Mouse (Mus musculus): ENCODE measurements around the gene Dqx1. TPM values are rescaled to one million over a fixed set of nuclear protein-coding genes. Genes with fewer than 3 reads are reported as not detected.

The Dqx1 gene
- polyA plus RNA-seq, 1 experiment from 2014 or later, result 5.4 TPM

GRCm38 (mm10) chr6:83020836-83021593 is 36.6 kb upstream of the Dqx1 start:
- ATAC-seq, result no peak
- H3K9me3 ChIP-seq (replicated peaks), result no peaks in the 10 kb centered on the region
- 0 out of 2 replicates have a peak, but pooled peaks cover 2% of the 10 kb centered on the region for H3K36me3 ChIP-seq
- H3K4me1 ChIP-seq, result peaks cover 90% of the 10 kb centered on the region
- no peak overlapping the region; the same call in 1 of the 2 replicates for H3K4me2 ChIP-seq
- no peak overlapping the region for H3K4me3 ChIP-seq
- 72% methylated on average over 4 of the region's 4 CpGs for WGBS (ENCODE audit: insufficient replicate concordance)
- 0 out of 2 replicates have a peak overlapping the region, but pooled peaks have one; percentile 27 for H3K9ac ChIP-seq
- H3K27ac ChIP-seq, result peak overlapping the region; percentile 82
- no peaks in the 10 kb centered on the region for H3K27me3 ChIP-seq (replicated peaks)

GRCm38 (mm10) chr6:83023008-83023407 is 34.6 kb upstream of the Dqx1 start:
- Histone ChIP-seq H3K9me3 (replicated peaks) (no peaks in the 10 kb centered on the region), H3K36me3 (0 out of 2 replicates have a peak, but pooled peaks cover 2% of the 10 kb centered on the region), H3K27ac (peak overlapping the region; percentile 82), H3K27me3 (replicated peaks) (no peaks in the 10 kb centered on the region), H3K4me1 (peaks cover 82% of the 10 kb centered on the region), H3K4me3 (no peak overlapping the region), H3K4me2 (peak overlapping the region; percentile 33), H3K9ac (peak overlapping the region; percentile 38; the same call in 1 of the 2 replicates)
- ATAC-seq, result peak; percentile 83
- 58% methylated on average over 9 of the region's 9 CpGs for WGBS (ENCODE audit: insufficient replicate concordance)

GRCm38 (mm10) chr6:83023786-83024185 is 33.9 kb upstream of the Dqx1 start:
- Histone ChIP-seq H3K27ac (peak overlapping the region; percentile 82), H3K4me1 (peaks cover 82% of the 10 kb centered on the region), H3K4me2 (no peak overlapping the region), H3K4me3 (no peak overlapping the region), H3K27me3 (replicated peaks) (no peaks in the 10 kb centered on the region), H3K36me3 (no peaks in the 10 kb centered on the region), H3K9me3 (replicated peaks) (no peaks in the 10 kb centered on the region), H3K9ac (peak overlapping the region; percentile 33; the same call in 1 of the 2 replicates)
- ATAC-seq, result no peak
- 92% methylated on average over 2 of the region's 2 CpGs for WGBS (ENCODE audit: insufficient replicate concordance)

DNA sequence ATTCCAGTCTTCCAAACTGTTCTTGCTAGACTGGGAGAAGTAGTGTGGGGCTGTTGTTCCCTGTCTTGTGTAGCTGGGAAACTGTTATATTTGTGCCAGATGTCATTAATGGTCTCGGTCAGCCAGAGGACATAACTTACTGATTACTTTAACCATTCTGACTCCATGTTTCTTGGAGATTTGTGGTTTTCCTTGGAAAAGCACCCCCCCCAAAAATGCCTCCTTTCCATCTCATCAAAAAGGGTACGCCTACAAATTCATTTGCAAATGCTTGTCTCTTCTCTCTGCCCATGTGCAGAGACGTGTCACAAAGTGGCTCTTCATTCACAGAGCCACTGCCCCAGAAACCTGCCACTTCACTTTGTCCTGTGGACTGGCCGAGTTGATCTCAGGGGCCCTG is 33.2 kb upstream of the Dqx1 start:
- peak overlapping the region; percentile 82 for H3K27ac ChIP-seq
- H3K4me3 ChIP-seq, result no peak overlapping the region
- 44% methylated on average over 4 of the region's 4 CpGs for WGBS (ENCODE audit: insufficient replicate concordance)
- H3K9me3 ChIP-seq (replicated peaks), result no peaks in the 10 kb centered on the region
- peaks cover 1% of the 10 kb centered on the region; the same call in 1 of the 2 replicates for H3K36me3 ChIP-seq
- H3K4me2 ChIP-seq, result no peak overlapping the region
- no peak for ATAC-seq
- H3K9ac ChIP-seq, result no peak overlapping the region; the same call in 1 of the 2 replicates
- no peaks in the 10 kb centered on the region for H3K27me3 ChIP-seq (replicated peaks)
- H3K4me1 ChIP-seq, result peaks cover 80% of the 10 kb centered on the region

DNA sequence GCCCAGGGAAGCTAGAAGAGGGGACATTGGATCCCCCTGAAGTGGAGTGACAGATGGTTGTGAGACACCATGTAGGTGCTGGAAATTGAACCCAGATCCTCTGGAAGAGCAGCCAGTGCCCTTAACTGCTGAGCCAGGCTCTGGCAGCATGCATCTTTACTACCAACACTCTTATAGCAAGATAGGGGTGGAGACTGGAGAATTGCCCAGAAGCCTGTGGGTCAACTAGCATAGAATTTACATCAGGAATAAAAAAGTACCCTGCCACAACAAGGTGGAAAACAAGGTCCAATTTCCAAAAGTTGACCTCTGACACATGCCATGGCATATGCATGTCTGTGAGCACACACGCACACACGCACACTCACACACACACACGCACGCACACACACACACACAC is 32.4 kb upstream of the Dqx1 start:
- Histone ChIP-seq H3K27me3 (replicated peaks) (0 out of 2 replicates have a peak, but pooled peaks cover under 1% of the 10 kb centered on the region), H3K9me3 (replicated peaks) (no peaks in the 10 kb centered on the region), H3K27ac (peak overlapping the region; percentile 82), H3K36me3 (peaks cover 8% of the 10 kb centered on the region), H3K4me2 (no peak overlapping the region), H3K4me1 (peaks cover 77% of the 10 kb centered on the region), H3K9ac (no peak overlapping the region), H3K4me3 (no peak overlapping the region)
- ATAC-seq, result no peak
- 96% methylated on average over 4 of the region's 4 CpGs for WGBS (ENCODE audit: insufficient replicate concordance)

DNA sequence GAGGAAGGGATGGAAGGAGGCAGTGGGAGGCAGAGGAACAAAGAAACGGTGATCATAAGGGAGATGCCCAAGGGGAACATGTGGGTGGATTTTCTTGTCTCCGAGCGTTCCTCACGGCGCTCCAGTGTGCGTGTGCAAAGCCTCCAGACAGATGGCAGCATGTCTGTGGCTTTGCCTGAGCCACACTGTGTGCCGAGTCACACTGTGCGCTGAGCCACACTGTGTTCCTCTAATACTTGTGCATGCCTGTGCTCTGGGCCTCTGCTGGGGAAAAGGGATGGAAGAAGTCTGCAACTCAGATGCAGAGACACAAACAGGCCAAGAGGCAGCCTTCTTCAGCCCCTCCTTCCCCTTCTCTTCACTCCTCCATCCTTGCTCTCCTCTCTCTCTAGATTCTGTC is 30.4 kb upstream of the Dqx1 start:
- Histone ChIP-seq H3K4me1 (peaks cover 77% of the 10 kb centered on the region), H3K4me2 (no peak overlapping the region), H3K9ac (peak overlapping the region; percentile 12; the same call in 1 of the 2 replicates), H3K4me3 (no peak overlapping the region), H3K9me3 (replicated peaks) (no peaks in the 10 kb centered on the region), H3K36me3 (peaks cover 28% of the 10 kb centered on the region), H3K27ac (peak overlapping the region; percentile 50; the same call in 1 of the 2 replicates), H3K27me3 (replicated peaks) (peaks cover 19% of the 10 kb centered on the region; the same call in 1 of the 2 replicates)
- ATAC-seq, result no peak
- 68% methylated on average over 8 of the region's 8 CpGs for WGBS (ENCODE audit: insufficient replicate concordance)

DNA sequence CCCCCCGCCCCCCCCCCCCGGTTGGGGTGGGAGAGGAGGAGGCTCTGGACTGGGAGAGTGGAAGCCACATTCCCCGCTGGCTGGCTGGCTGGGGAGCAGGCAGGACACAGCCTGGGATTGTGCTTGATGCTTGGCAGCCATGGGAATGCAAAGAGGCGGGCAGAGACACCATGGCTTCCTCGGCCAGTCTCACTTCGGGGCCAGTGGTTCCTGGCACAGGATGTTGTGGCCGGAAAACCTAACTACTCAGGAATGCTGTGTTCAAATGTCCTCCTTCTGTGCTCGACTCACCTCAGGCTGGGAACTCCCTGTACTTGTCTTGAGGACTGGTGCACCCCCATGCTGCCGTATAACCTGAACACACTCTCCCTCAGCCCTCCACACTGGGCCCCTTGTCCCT is 29.9 kb upstream of the Dqx1 start:
- WGBS (ENCODE audit: insufficient replicate concordance), result 42% methylated on average over 8 of the region's 9 CpGs
- ATAC-seq, result no peak
- Histone ChIP-seq H3K9me3 (replicated peaks) (no peaks in the 10 kb centered on the region), H3K9ac (peak overlapping the region; percentile 12; the same call in 1 of the 2 replicates), H3K27me3 (replicated peaks) (peaks cover 19% of the 10 kb centered on the region; the same call in 1 of the 2 replicates), H3K4me2 (no peak overlapping the region), H3K27ac (peak overlapping the region; percentile 50; the same call in 1 of the 2 replicates), H3K36me3 (peaks cover 28% of the 10 kb centered on the region), H3K4me3 (no peak overlapping the region), H3K4me1 (peaks cover 76% of the 10 kb centered on the region)

DNA sequence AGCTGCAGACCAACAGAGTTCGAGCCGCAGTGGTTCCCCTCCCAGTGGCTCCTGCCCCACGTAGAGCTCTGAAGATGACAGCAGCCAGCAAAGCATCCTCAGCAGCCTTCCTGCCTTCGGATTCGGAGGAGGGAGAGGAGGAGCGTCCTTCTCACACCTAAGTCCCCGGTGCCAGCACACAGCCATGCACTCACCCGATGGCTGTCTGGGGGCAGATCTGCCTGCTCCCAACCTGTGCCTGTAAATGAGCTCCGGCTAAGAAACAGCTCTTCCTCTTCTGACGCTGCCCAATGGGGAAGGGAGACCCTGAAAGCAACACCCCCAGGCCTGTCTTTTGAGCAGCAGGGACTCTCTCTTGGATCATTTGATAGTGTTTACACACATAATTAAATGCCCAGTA is 27.9 kb upstream of the Dqx1 start:
- Histone ChIP-seq H3K9ac (no peak overlapping the region), H3K36me3 (peaks cover 28% of the 10 kb centered on the region), H3K4me3 (no peak overlapping the region), H3K4me1 (peaks cover 70% of the 10 kb centered on the region), H3K27ac (peak overlapping the region; percentile 48), H3K27me3 (replicated peaks) (peaks cover 27% of the 10 kb centered on the region; the same call in 1 of the 2 replicates), H3K4me2 (no peak overlapping the region), H3K9me3 (replicated peaks) (no peaks in the 10 kb centered on the region)
- ATAC-seq, result no peak
- 63% methylated on average over 10 of the region's 10 CpGs for WGBS (ENCODE audit: insufficient replicate concordance)

GRCm38 (mm10) chr6:83031111-83031510 is 26.5 kb upstream of the Dqx1 start:
- Histone ChIP-seq H3K9ac (no peak overlapping the region), H3K4me1 (peaks cover 68% of the 10 kb centered on the region), H3K27ac (no peak overlapping the region), H3K4me3 (no peak overlapping the region), H3K27me3 (replicated peaks) (peaks cover 39% of the 10 kb centered on the region; the same call in 1 of the 2 replicates), H3K36me3 (peaks cover 28% of the 10 kb centered on the region), H3K9me3 (replicated peaks) (no peaks in the 10 kb centered on the region), H3K4me2 (peak overlapping the region; percentile 87)
- no peak for ATAC-seq
- 81% methylated on average over 7 of the region's 7 CpGs for WGBS (ENCODE audit: insufficient replicate concordance)

- Histone ChIP-seq H3K27ac (peak overlapping the region; percentile 84), H3K9ac (peak overlapping the region; percentile 91), H3K36me3 (peaks cover 28% of the 10 kb centered on the region), H3K4me3 (peak overlapping the region; percentile 80), H3K4me2 (peak overlapping the region; percentile 87), H3K9me3 (replicated peaks) (no peaks in the 10 kb centered on the region), H3K27me3 (replicated peaks) (peaks cover 42% of the 10 kb centered on the region; the same call in 1 of the 2 replicates), H3K4me1 (peaks cover 65% of the 10 kb centered on the region)
- 53% methylated on average over 18 of the region's 18 CpGs for whole genome bisulfite sequencing (ENCODE audit: insufficient replicate concordance)
- ATAC-seq, result no peak
These were observed 25.6 kb upstream of the Dqx1 start for GRCm38 (mm10) chr6:83031921-83032590.

DNA sequence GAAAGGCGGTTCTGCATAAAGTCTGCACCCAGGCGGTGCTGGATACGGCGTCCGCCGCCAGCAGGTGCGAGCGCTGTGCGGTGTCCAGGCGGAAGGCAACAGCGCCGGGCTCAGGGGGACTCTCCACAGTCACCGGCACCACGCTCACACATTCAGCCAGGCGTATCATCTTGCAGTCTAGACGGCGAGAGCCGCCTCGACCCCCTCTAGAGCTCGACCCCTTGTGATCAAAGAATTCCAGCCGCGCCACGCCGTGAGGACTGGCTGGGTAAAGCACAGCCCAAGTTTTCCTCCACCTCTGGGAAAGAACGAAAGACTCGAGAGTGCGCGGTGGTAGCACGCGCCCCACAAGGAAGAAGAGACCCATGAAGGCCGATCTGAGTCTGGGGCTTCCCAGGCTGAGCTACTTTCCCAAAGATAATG is 24.9 kb upstream of the Dqx1 start:
- peaks cover 63% of the 10 kb centered on the region for H3K4me1 ChIP-seq
- peaks cover 28% of the 10 kb centered on the region for H3K36me3 ChIP-seq
- peak overlapping the region; percentile 91 for H3K9ac ChIP-seq
- ATAC-seq, result peak; percentile 75
- H3K4me2 ChIP-seq, result peak overlapping the region; percentile 87
- H3K9me3 ChIP-seq (replicated peaks), result no peaks in the 10 kb centered on the region
- H3K27ac ChIP-seq, result peak overlapping the region; percentile 84
- H3K27me3 ChIP-seq (replicated peaks), result peaks cover 46% of the 10 kb centered on the region; the same call in 1 of the 2 replicates
- peak overlapping the region; percentile 80 for H3K4me3 ChIP-seq
- under 1% methylated on average over 31 of the region's 31 CpGs for WGBS (ENCODE audit: insufficient replicate concordance)
